Mouse (Mus musculus) skeletal muscle tissue, adult 2 months (tissue): ENCODE data around the gene Hoxa10.

Experiments
- DNase-seq: peaks from one replicate; pipeline ENCODE4 v3.0.0-alpha.2; 2012; ENCODE audit warnings: low read depth, low spot score

The Hoxa10 gene

GRCm38 (mm10) chr6:52205638-52206621 lies 34.7 kb downstream of the Hoxa10 start:
- no peak for DNase-seq

- DNase-seq, result no peak
These were observed 35.4 kb downstream of the Hoxa10 start for GRCm38 (mm10) chr6:52205221-52205620.

- peak; percentile 84 for DNase-seq
These were observed 36.5 kb downstream of the Hoxa10 start, which contains the start of gene Hoxa5 for GRCm38 (mm10) chr6:52204050-52204752. Gene Hoxa5, minus strand, starts transcription at chr6:52204587.

GRCm38 (mm10) chr6:52203371-52204049 lies 37.1 kb downstream of the Hoxa10 start:
- DNase-seq, result no peak

GRCm38 (mm10) chr6:52203121-52203370 lies 37.6 kb downstream of the Hoxa10 start:
- no peak for DNase-seq

GRCm38 (mm10) chr6:52202362-52203120 lies 38.1 kb downstream of the Hoxa10 start:
- no peak for DNase-seq

GRCm38 (mm10) chr6:52201269-52201668 lies 39.4 kb downstream of the Hoxa10 start:
- no peak for DNase-seq

GRCm38 (mm10) chr6:52200751-52201250 lies 39.9 kb downstream of the Hoxa10 start:
- DNase-seq, result no peak

GRCm38 (mm10) chr6:52200073-52200750 lies 40.4 kb downstream of the Hoxa10 start:
- no peak for DNase-seq

- no peak for DNase-seq
These were observed 43.4 kb downstream of the Hoxa10 start for GRCm38 (mm10) chr6:52197271-52197670.

GRCm38 (mm10) chr6:52196811-52197210 lies 43.8 kb downstream of the Hoxa10 start:
- no peak for DNase-seq

GRCm38 (mm10) chr6:52194690-52195089 lies 46.0 kb downstream of the Hoxa10 start:
- DNase-seq, result no peak

- peak; percentile 65 for DNase-seq
These were observed 48.6 kb downstream of the Hoxa10 start for GRCm38 (mm10) chr6:52191860-52192550.

- DNase-seq, result no peak
These were observed 49.5 kb downstream of the Hoxa10 start, which contains the start of gene Hoxa4 for GRCm38 (mm10) chr6:52190906-52191810. Gene Hoxa4, minus strand, starts transcription at chr6:52191753.

GRCm38 (mm10) chr6:52190410-52190809 lies 50.2 kb downstream of the Hoxa10 start:
- no peak for DNase-seq

- DNase-seq, result no peak
These were observed 50.7 kb downstream of the Hoxa10 start for GRCm38 (mm10) chr6:52189909-52190308.

GRCm38 (mm10) chr6:52189172-52189591 lies 51.5 kb downstream of the Hoxa10 start:
- DNase-seq, result peak; percentile 86

- DNase-seq, result no peak
These were observed 54.2 kb downstream of the Hoxa10 start for GRCm38 (mm10) chr6:52186500-52186899.

GRCm38 (mm10) chr6:52185834-52186233 lies 54.8 kb downstream of the Hoxa10 start:
- no peak for DNase-seq
